14 mouse cellular contexts compared by ENCODE assay signal in genomic region chr14:47096357-47096756, GRCm38 (mm10).
DNase-seq lines count a peak whose midpoint lies in the region; ATAC-seq lines count a peak whose summit lies in the region.
"Had no signal": no experiment of that assay in that cellular context is flagged by ENCODE, and none has a peak within 500 bp of the region (broad histone marks: within the 10 kb centered on the region; RNA-seq: fewer than 3 reads in every experiment).

No protein-coding gene starts in this region.

- no peaks in the 10 kb centered on the region for H3K27me3 ChIP-seq in heart, embryonic 10.5 days (ENCODE audit: insufficient read depth, poor library complexity, severe bottlenecking)
- H3K27me3 ChIP-seq: CH12.LX; embryonic facial prominence, embryonic 15.5 days; neural tube, embryonic 12.5 days had no signal

- peak overlapping the region; percentile 65 for H3K27ac ChIP-seq in heart, embryonic 10.5 days
- H3K27ac ChIP-seq: embryonic facial prominence, embryonic 15.5 days; liver, embryonic 14.5 days; neural tube, embryonic 12.5 days had no signal

- peak; percentile 26 for DNase-seq in layer of hippocampus, adult 11-12 months (ENCODE audit: low spot score)
- DNase-seq in layer of hippocampus, adult 9-10 months (ENCODE audit: low spot score), result no peak
- DNase-seq in fat pad, adult 2 months (ENCODE audit: extremely low read depth, low read depth, low spot score), result peak; percentile 40
- DNase-seq in heart, embryonic 10.5 days (ENCODE audit: low spot score), result no peak
- peak; percentile 14 to 26 for DNase-seq in layer of hippocampus, adult 8-10 months (ENCODE audit: low spot score in 2 of 2)
- no peak for DNase-seq in urinary bladder, adult 18-20 months (ENCODE audit: low spot score in 2 of 2)
- DNase-seq: cerebellum, adult 9-11 months; kidney, adult 11 months; thymus, postnatal 4 days had no signal

- H3K9me3 ChIP-seq in heart, embryonic 10.5 days, result no peaks in the 10 kb centered on the region
- H3K9me3 ChIP-seq: embryonic facial prominence, embryonic 15.5 days; neural tube, embryonic 12.5 days had no signal

- H3K4me1 ChIP-seq in heart, embryonic 10.5 days, result peaks cover 23% of the 10 kb centered on the region
- H3K4me1 ChIP-seq: neural tube, embryonic 12.5 days had no signal

- peaks cover 41% of the 10 kb centered on the region for H3K36me3 ChIP-seq in heart, embryonic 10.5 days
- H3K36me3 ChIP-seq: neural tube, embryonic 12.5 days had no signal

- WGBS in heart, embryonic 10.5 days, result 67% methylated on average over 5 of the region's 5 CpGs

- no peak for ATAC-seq in frontal cortex, adult (ENCODE audit: low TSS enrichment)

- H3K4me3 ChIP-seq in heart, embryonic 10.5 days, result no peak overlapping the region
- H3K4me3 ChIP-seq: embryonic facial prominence, embryonic 15.5 days; neural tube, embryonic 12.5 days had no signal

Comparison
In these comparisons a context has a peak if more than half of its experiments do, and no peak if none do; other contexts are left out.
1. DNase-seq: peak in layer of hippocampus, adult 11-12 months (single experiment), fat pad, adult 2 months (single experiment) and layer of hippocampus, adult 8-10 months (2 of 2); none in layer of hippocampus, adult 9-10 months (single experiment), heart, embryonic 10.5 days (single experiment) and urinary bladder, adult 18-20 months (0 of 2).